Mouse (Mus musculus) kidney, adult 2 months (tissue): Measurements from ENCODE around the gene Muc4.

Experiments
- CTCF ChIP-seq: fragments of 200-500 bp; conservative IDR thresholded peaks from 2 replicates; pipeline ENCODE4 v1.5.1; 2011; ENCODE audit warnings: low read depth, mild to moderate bottlenecking, control low read depth, low read length, moderate library complexity, mixed read lengths; ENCODE audit not compliant: insufficient read depth, insufficient read length
- POLR2A ChIP-seq: fragments of 200-500 bp; IDR thresholded peaks from one replicate; pipeline ENCODE4 v1.6.1; 2011; ENCODE audit warnings: low read depth, low read length, control low read depth

GRCm38 (mm10) chr16:32813771-32814170 lies 78.1 kb downstream of the Muc4 start:
- TF ChIP-seq POLR2A (no peak), CTCF (no peak)
